Mouse (Mus musculus) forebrain, embryonic 12.5 days (tissue): Measurements from ENCODE around the gene Upf3b. TPM values are rescaled to one million over a fixed set of nuclear protein-coding genes. Genes with fewer than 3 reads are reported as not detected.
"Not testable (repeated sequence)": the region's sequence is repeated elsewhere in the genome, so short reads cannot be mapped to it uniquely, and the experiment has no call there.

Source experiments
- ATAC-seq: fragments of 200-750 bp; cut with Nextera tagmentation; 2 replicates; pipeline ENCODE4 v1.8.0; 2017; ENCODE audit warnings: moderate TSS enrichment; ENCODE audit not compliant: low FRiP score
- H3K27ac ChIP-seq: fragments of 300-500 bp; sonication (generic); 2 replicates; pipeline ENCODE4 v1.5.1; 2016; ENCODE audit warnings: mild to moderate bottlenecking
- H3K27me3 ChIP-seq: fragments of 300-500 bp; sonication (generic); 2 replicates; pipeline ENCODE4 v1.6.1; 2016; ENCODE audit warnings: mild to moderate bottlenecking
- H3K36me3 ChIP-seq: fragments of 300-500 bp; sonication (generic); replicated peaks from 2 replicates; pipeline ENCODE4 v1.6.1; 2016; ENCODE audit warnings: mild to moderate bottlenecking
- H3K4me1 ChIP-seq: fragments of 300-500 bp; sonication (generic); 2 replicates; pipeline ENCODE4 v1.6.1; 2016
- H3K4me2 ChIP-seq: fragments of 300-500 bp; sonication (generic); 2 replicates; pipeline ENCODE4 v1.6.1; 2016; ENCODE audit warnings: mild to moderate bottlenecking, moderate library complexity
- H3K4me3 ChIP-seq: fragments of 300-500 bp; sonication (generic); replicated peaks from 2 replicates; pipeline ENCODE4 v1.5.1; 2016; ENCODE audit warnings: mild to moderate bottlenecking
- H3K9ac ChIP-seq: fragments of 300-500 bp; sonication (generic); 2 replicates; pipeline ENCODE4 v1.6.1; 2016; ENCODE audit warnings: mild to moderate bottlenecking
- H3K9me3 ChIP-seq: fragments of 300-500 bp; sonication (generic); 2 replicates; pipeline ENCODE4 v1.6.1; 2016
- WGBS: fragments of 180-500 bp; shearing (Covaris S2); methylation state at CpG from one replicate; pipeline ENCODE4 v1.1.7; 2016; 5-methylcytosine and 5-hydroxymethylcytosine counted together
- polyA plus RNA-seq: library from polyadenylated mRNA; unstranded; fragments of >200 nt; fragmentation: Nextera tagmentation; extraction: Ambion mirVana; gene quantifications from 2 replicates; pipeline ENCODE4 v1.2.1, GENCODE M21; 2016

Upf3b gene
- polyA plus RNA-seq, 1 experiment from 2014 or later, result 30.1 TPM

DNA sequence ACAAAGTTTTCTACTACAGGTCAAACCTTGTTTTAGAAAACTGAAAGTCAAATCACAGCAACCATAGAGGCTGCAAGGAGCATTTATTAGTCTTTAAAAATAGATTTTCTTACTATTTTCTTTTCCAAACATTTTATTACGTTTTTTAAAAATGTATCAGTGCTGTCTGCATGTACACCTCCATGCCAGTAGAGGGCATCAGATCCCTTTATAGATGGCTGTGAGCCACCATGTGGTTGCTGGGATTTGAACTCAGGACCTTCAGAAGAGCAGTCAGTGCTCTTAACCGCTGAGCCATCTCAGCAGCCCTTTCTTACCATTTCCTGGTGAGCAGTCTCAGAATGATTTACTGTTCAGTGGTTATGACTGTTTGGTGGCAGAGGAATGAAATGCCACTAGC is 6.3 kb downstream of the Upf3b start:
- Histone ChIP-seq H3K4me3 (no peak overlapping the region), H3K4me1 (no peaks in the 10 kb centered on the region), H3K9me3 (no peaks in the 10 kb centered on the region), H3K9ac (no peak overlapping the region), H3K36me3 (peaks cover 12% of the 10 kb centered on the region), H3K27ac (no peak overlapping the region), H3K4me2 (no peak overlapping the region), H3K27me3 (no peaks in the 10 kb centered on the region)
- WGBS, result 73% methylated on average over 2 of the region's 2 CpGs
- no peak for ATAC-seq

DNA sequence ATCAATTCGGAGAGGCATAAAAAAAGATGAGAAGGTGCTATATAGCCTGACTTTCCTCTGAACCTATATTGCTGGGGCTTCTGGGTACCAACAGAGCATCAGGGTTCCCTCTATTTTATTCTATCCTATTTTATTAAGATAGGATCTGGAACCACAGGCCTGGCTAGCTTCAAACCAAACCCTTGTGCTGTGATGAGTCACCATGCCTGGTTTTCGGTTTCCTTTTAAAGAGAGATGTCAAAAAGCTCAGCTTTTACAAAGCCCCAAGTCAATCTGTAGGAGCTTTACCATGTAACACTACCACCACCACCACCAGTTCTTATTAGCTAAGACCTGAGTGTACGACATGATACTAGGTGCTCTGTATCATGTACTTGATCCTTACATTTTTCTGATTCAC is 11.4 kb downstream of the Upf3b start:
- ATAC-seq, result no peak
- no peak overlapping the region for H3K9ac ChIP-seq
- H3K9me3 ChIP-seq, result no peaks in the 10 kb centered on the region
- H3K4me3 ChIP-seq, result no peak overlapping the region
- WGBS, result 94% methylated on average over 3 of the region's 3 CpGs
- H3K36me3 ChIP-seq, result peaks cover 21% of the 10 kb centered on the region
- H3K4me2 ChIP-seq, result no peak overlapping the region
- H3K27me3 ChIP-seq, result no peaks in the 10 kb centered on the region
- no peaks in the 10 kb centered on the region for H3K4me1 ChIP-seq
- no peak overlapping the region for H3K27ac ChIP-seq

DNA sequence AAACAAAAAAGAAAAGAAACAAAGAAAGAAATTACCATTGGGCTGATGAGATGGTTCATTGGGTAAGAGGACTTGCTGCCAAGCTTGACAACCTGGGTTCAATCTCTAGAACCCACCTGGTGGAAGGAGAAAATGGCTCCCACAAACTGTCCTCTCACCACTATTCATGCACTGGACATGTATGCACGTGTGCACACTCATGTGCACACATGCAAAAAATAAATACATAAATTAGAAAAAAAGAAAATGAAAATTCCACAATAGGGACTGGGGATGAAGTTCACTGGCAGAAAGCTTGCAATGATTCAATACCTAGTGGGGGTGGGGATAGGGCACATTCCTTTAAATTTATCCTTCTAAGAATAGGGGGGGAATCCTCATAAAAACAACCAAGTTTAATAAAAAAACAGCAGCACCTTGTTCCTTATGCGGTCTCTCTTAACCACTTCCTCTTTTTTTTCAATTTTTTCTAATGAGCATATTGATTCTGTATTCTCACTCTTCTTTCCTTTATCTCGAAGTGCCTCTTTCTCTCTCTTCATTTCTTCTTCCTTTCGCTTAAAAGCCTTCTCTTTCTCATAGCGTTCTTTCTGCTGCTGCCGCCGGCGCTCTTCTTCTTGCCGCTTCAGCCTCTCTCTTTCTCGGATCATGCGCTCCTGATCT is 14.9 kb downstream of the Upf3b start:
- H3K4me3 ChIP-seq, result no peak overlapping the region
- H3K36me3 ChIP-seq, result peaks cover 17% of the 10 kb centered on the region
- H3K27ac ChIP-seq, result no peak overlapping the region
- no peak for ATAC-seq
- H3K27me3 ChIP-seq, result no peaks in the 10 kb centered on the region
- no peaks in the 10 kb centered on the region for H3K4me1 ChIP-seq
- WGBS, result 92% methylated on average over 11 of the region's 11 CpGs
- no peak overlapping the region for H3K4me2 ChIP-seq
- H3K9me3 ChIP-seq, result no peaks in the 10 kb centered on the region
- H3K9ac ChIP-seq, result no peak overlapping the region

DNA sequence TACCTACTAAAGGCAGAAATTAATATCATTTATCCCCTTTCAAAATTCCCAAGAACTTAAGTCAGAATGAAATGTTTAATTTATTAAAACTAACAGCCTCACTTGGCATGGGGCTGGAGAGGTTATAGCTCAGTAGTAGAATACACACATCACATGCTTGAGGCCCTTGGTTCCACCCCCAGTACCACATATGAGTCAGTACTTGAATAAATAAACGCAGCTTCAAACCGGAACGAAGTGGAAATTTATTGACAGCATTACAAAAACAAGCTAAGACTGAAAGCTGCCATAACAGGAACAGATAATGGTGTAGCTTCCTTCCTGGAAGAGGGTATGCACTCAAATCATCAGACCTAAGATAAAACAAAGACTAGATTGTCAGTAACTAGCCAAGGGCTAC is 18.7 kb downstream of the Upf3b start:
- WGBS, result 98% methylated on average over 3 of the region's 3 CpGs
- ATAC-seq, result no peak
- H3K4me1 ChIP-seq, result no peaks in the 10 kb centered on the region

DNA sequence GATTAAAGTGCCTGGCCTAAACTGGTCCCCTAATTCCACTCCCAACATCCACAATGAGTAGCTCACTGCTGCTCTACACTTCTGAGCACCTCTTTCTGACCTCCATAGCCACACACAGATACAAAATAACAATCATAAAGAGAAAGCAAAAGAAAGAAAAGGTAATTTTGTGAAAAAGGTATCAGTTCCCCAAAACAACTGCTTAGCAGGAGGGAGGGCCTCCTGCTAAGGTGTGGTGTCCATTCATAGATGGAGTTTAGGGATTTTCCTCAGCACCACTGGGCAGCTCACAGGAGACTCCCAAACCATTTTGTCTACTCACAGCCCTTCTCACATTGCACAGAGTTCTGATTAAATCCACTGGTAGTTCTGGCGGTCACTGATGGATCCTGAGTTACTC is 21.3 kb downstream of the Upf3b start:
- H3K27ac ChIP-seq, result no peak overlapping the region
- WGBS, result 88% methylated on average over 1 of the region's 1 CpGs
- no peaks in the 10 kb centered on the region; the same call in 1 of the 2 replicates for H3K36me3 ChIP-seq
- H3K4me1 ChIP-seq, result no peaks in the 10 kb centered on the region
- no peak overlapping the region for H3K9ac ChIP-seq
- no peaks in the 10 kb centered on the region for H3K9me3 ChIP-seq
- H3K27me3 ChIP-seq, result no peaks in the 10 kb centered on the region
- no peak for ATAC-seq
- no peak overlapping the region for H3K4me3 ChIP-seq
- no peak overlapping the region for H3K4me2 ChIP-seq

More for the DNA sequence above, 18.7 kb downstream of the Upf3b start:
- no peaks in the 10 kb centered on the region for H3K9me3 ChIP-seq
- H3K4me2 ChIP-seq, result no peak overlapping the region
- H3K36me3 ChIP-seq, result no peaks in the 10 kb centered on the region; the same call in 1 of the 2 replicates
- no peaks in the 10 kb centered on the region for H3K27me3 ChIP-seq
- H3K27ac ChIP-seq, result no peak overlapping the region
- no peak overlapping the region for H3K4me3 ChIP-seq
- no peak overlapping the region for H3K9ac ChIP-seq

DNA sequence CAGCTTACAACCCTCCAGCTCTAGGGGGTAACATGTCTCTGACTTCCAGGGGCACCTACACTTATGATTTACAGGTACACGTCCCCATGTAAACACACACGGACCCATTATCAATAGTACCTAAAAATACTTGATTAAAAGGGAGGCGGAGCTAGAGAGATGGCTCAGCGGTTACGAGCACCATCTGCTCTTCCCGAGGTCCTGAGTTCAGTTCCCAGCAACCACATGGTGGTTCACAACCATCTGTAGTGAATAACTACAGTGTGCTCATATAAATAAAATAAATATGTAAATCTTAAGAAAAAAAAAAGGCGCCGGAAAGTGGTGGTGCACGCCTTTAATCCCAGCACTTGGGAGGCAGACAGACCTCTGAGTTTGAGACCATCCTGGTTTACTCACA is 24.5 kb downstream of the Upf3b start:
- Histone ChIP-seq H3K27ac (peak overlapping the region; percentile 85), H3K27me3 (no peaks in the 10 kb centered on the region), H3K9me3 (no peaks in the 10 kb centered on the region), H3K9ac (no peak overlapping the region), H3K4me2 (peak overlapping the region; percentile 47), H3K36me3 (peaks cover 15% of the 10 kb centered on the region), H3K4me3 (peak overlapping the region; percentile 54), H3K4me1 (peaks cover 10% of the 10 kb centered on the region)
- whole genome bisulfite sequencing, result 33% methylated on average over 9 of the region's 9 CpGs
- no peak for ATAC-seq

DNA sequence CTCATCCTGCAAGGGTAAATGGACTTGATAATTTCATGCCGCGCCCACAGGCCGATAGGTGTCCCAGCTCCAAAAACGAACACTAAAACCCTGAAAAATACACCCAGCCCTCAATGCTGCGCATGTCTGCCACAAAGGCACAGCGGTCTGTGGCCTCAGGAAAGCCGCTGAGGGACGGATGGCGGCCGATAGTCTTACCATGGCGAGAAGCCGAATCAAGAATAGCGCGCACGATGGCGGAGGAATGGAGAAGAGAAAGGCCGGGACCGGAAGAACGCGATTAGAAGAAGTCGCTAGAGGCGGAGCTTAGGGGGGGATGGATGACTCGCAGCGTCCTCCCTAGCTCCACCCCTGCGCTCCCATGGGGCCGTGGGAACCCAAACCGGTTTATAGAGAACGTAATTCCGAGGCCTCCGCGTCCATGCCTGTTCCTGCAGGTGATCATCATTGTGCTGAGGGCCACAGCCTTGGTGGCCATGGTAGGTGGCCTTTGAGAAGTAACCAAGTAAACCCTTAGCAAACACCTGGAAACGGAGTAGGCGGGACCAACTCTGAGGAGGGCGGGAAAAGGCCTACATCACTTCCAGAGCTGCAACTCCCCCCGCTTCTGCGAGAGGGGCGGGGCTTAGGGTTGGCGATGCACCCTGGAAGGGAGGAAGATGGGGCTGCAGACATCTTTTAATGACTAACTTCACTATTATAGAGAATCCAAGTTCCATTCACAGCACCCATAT is 25.0 kb downstream of the Upf3b start, which contains the start of gene Rpl39:
TSS of gene Rpl39 (minus strand) at position 476 of the 734 bp plus-strand sequence.
- H3K27ac ChIP-seq, result peak within 1 kb of the TSS; percentile 85
- 18% methylated on average over 38 of the region's 38 CpGs for WGBS
- H3K4me3 ChIP-seq, result peak within 1 kb of the TSS; percentile 54
- no peaks in the 10 kb centered on the region for H3K27me3 ChIP-seq
- no peaks in the 10 kb centered on the region for H3K9me3 ChIP-seq
- H3K36me3 ChIP-seq, result peaks cover 17% of the 10 kb centered on the region
- peak within 1 kb of the TSS; percentile 75 for H3K9ac ChIP-seq
- peak within 1 kb of the TSS; percentile 60 for H3K4me2 ChIP-seq
- peak; percentile 96 for ATAC-seq
- H3K4me1 ChIP-seq, result peaks cover 10% of the 10 kb centered on the region

DNA sequence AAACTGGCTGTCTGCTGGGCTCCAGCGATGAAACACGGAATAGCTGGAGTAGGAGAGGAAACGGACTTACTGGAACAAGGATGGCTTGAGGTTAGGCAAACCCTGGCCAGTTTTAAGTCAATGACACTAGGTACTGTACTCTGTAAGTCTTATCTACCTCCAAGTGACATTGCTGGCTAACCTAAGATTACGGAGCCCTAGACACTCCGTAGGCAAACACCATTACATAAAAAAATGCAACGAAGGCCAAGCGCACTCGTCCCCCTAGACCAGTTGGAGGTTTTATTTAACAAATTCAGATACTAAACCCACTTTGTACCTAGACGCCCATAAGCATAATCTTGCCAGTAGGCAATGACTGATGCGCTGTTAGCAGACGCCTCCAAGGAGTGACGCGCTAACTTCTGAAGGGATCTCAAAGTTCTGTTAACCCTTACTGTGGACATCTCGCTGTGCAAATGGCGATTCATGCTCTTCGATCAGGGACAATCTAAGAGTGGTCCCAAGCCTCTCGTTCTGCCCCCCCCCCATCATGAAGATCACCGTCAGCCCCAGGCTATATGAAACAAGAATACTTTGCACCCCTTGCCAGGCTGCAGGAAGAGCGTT is 25.7 kb downstream of the Upf3b start:
- peak overlapping the region; percentile 85 for H3K27ac ChIP-seq
- 15% methylated on average over 19 of the region's 19 CpGs for WGBS
- H3K27me3 ChIP-seq, result no peaks in the 10 kb centered on the region
- H3K36me3 ChIP-seq, result peaks cover 19% of the 10 kb centered on the region
- peak overlapping the region; percentile 60 for H3K4me2 ChIP-seq
- peak overlapping the region; percentile 54 for H3K4me3 ChIP-seq
- peaks cover 10% of the 10 kb centered on the region for H3K4me1 ChIP-seq
- no peaks in the 10 kb centered on the region for H3K9me3 ChIP-seq
- peak; percentile 39 for ATAC-seq
- peak overlapping the region; percentile 75 for H3K9ac ChIP-seq

DNA sequence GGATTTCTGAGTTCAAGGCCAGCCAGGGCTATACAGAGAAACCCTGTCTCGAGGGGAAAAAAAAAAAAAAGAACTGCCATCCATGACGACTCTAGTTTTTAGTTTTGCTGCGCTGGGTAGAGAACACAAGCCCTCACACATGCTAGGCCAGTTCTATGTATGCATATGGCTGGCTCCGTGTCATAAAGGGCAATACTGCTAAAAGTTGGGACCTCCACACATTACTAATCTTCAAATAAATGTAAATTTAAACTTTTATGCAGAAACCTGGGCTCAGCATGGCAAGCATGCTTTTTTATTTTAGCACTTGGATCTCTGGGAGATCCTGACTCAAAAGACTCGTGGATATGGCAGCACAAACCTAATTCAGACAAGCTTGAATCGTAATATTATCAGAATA is 28.9 kb downstream of the Upf3b start:
- peaks cover 19% of the 10 kb centered on the region for H3K36me3 ChIP-seq
- no peaks in the 10 kb centered on the region for H3K9me3 ChIP-seq
- 61% methylated on average over 6 of the region's 6 CpGs for WGBS
- no peak overlapping the region for H3K9ac ChIP-seq
- no peak overlapping the region for H3K4me2 ChIP-seq
- H3K4me1 ChIP-seq, result peaks cover 10% of the 10 kb centered on the region
- no peak for ATAC-seq
- H3K27ac ChIP-seq, result no peak overlapping the region
- no peaks in the 10 kb centered on the region for H3K27me3 ChIP-seq
- H3K4me3 ChIP-seq, result no peak overlapping the region

DNA sequence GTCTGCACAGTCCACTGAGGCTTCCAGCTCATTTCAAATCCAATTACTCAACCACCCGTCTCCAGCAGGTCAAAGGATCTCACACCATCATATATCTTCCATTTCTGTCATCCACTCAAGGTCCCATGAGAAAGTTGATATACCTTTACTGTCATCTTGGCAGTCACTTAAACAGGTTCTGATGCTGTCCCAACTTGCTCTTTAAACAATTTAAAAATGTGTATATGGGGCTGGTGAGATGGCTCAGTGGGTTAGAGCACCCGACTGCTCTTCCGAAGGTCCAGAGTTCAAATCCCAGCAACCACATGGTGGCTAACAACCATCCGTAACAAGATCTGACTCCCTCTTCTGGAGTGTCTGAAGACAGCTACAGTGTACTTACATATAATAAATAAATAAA is 29.8 kb downstream of the Upf3b start:
- H3K4me3 ChIP-seq, ATAC-seq: not testable (repeated sequence)
- WGBS, result 69% methylated on average over 4 of the region's 4 CpGs

DNA sequence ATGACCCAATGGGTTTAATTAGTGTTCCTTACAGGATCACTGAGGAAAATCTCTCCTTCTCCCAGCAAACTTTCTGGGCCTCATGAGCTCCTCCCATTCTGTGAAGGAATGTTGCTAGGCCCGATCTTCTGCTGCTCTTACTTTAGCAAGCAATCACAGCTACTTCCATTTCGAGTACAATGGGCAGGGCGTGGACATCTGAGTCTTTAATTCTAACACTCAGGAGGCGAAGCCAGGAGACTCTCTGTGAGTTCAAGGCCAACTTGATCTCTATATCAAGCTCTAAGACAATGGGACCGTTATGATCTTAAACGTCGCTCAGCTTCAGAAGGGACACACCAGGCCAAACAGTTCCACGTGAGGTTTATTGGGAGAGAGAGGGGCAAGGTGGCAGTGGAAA is 33.5 kb downstream of the Upf3b start:
- Histone ChIP-seq H3K36me3 (peaks cover 12% of the 10 kb centered on the region), H3K27me3 (no peaks in the 10 kb centered on the region), H3K27ac (no peak overlapping the region), H3K9me3 (no peaks in the 10 kb centered on the region), H3K4me2 (no peak overlapping the region), H3K4me3 (no peak overlapping the region), H3K9ac (no peak overlapping the region), H3K4me1 (no peaks in the 10 kb centered on the region)
- 88% methylated on average over 8 of the region's 8 CpGs for WGBS
- no peak for ATAC-seq

More for the DNA sequence above, 29.8 kb downstream of the Upf3b start:
- H3K36me3 ChIP-seq, result peaks cover 19% of the 10 kb centered on the region
- not testable (repeated sequence) for H3K4me2 ChIP-seq, H3K9ac ChIP-seq, H3K27ac ChIP-seq, H3K9me3 ChIP-seq, H3K27me3 ChIP-seq, H3K4me1 ChIP-seq

DNA sequence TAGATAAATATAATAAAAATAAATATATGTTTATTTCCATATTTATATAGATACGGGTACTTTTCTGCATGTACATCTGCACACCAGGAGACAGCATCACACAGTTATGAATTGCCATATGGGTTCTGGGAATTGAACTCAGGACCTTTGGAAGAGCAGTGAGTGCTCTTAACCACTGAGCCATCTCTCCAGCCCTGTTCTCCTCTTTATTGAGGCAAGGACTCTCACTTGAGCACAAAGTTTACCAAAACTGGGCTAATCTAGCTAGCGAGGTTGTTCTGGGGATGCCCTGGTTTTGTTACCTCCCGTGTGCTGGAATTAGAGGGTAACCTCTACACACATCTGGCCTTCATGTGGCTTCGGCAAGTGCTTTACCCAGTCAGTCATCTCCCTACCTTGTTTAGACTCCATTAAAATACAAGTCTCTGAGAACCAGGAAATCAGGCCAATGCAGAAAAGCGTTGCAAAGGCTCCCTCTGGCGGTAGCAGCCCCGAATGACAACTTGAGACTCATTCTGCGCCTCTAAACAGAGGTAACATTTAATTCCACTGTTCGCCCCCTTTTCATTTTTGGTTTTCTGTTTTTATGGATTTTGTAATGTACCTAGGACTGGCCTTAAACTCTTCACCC is 35.7 kb downstream of the Upf3b start:
- no peaks in the 10 kb centered on the region for H3K9me3 ChIP-seq
- no peaks in the 10 kb centered on the region for H3K4me1 ChIP-seq
- no peak overlapping the region for H3K27ac ChIP-seq
- H3K9ac ChIP-seq, result no peak overlapping the region
- no peaks in the 10 kb centered on the region for H3K36me3 ChIP-seq
- no peak overlapping the region for H3K4me3 ChIP-seq
- ATAC-seq, result no peak; the same call in 1 of the 2 replicates
- 35% methylated on average over 9 of the region's 9 CpGs for WGBS
- H3K27me3 ChIP-seq, result no peaks in the 10 kb centered on the region
- H3K4me2 ChIP-seq, result no peak overlapping the region
